ENCODE assay signal across 23 mouse cellular contexts in the genomic region with DNA sequence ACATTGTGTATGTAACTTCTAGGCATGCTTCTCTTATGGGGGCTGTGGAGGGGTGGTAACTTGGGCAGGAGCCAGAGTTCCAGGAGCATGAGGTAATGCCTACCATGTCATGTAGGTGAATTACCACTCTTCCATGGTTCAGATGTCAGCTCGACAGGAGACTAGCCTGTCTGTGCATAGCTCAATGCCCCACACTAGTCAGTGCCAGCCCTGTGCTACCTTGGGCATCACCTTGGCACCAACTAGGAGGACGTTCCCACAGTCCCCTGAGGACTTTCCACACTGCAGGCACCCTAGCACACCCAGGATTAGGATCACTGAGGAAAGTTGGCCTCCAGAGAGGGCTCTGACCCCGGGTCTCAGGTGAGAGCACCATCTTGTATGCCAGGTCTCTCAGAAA.
DNase-seq lines count a peak whose midpoint lies in the region; ATAC-seq and TF ChIP-seq lines count a peak whose summit lies in the region.
"Had no signal": no experiment of that assay in that cellular context is flagged by ENCODE, and none has a peak within 500 bp of the region (broad histone marks: within the 10 kb centered on the region; RNA-seq: fewer than 3 reads in every experiment).

No protein-coding gene starts in this region.

- WGBS in heart, embryonic 15.5 days: 50% methylated on average over 3 of the region's 3 CpGs
- WGBS in lung, embryonic 14.5 days: 62% methylated on average over 3 of the region's 3 CpGs

- no peaks in the 10 kb centered on the region for H3K9me3 ChIP-seq in heart, embryonic 15.5 days (replicated peaks)
- H3K9me3 ChIP-seq in lung, embryonic 14.5 days (ENCODE audit: low read depth, low read length): no peaks in the 10 kb centered on the region
- H3K9me3 ChIP-seq: embryonic facial prominence, embryonic 12.5 days; embryonic facial prominence, embryonic 15.5 days; forebrain, embryonic 10.5 days; forebrain, embryonic 12.5 days had no signal

- H3K4me2 ChIP-seq in heart, embryonic 15.5 days: no peak overlapping the region
- H3K4me2 ChIP-seq in lung, embryonic 14.5 days: no peak overlapping the region
- H3K4me2 ChIP-seq: embryonic facial prominence, embryonic 12.5 days; embryonic facial prominence, embryonic 15.5 days; forebrain, embryonic 12.5 days had no signal

- TF ChIP-seq CTCF in lung, embryonic 14.5 days (IDR thresholded peaks at IDR 0.05; ENCODE audit: low read depth): no peak

- no peaks in the 10 kb centered on the region for H3K4me1 ChIP-seq in heart, embryonic 15.5 days (replicated peaks)
- no peaks in the 10 kb centered on the region for H3K4me1 ChIP-seq in lung, embryonic 14.5 days (ENCODE audit: insufficient read depth)
- H3K4me1 ChIP-seq: embryonic facial prominence, embryonic 12.5 days; embryonic facial prominence, embryonic 15.5 days; forebrain, embryonic 10.5 days; forebrain, embryonic 12.5 days had no signal

- DNase-seq in heart, adult 18-20 months: no peak
- DNase-seq in lung, embryonic 14.5 days: no peak
- DNase-seq in lung, postnatal 14 days: no peak
- peak; percentile 42 for DNase-seq in testis, postnatal 10 days (ENCODE audit: low spot score)
- DNase-seq in testis, postnatal 14 days (ENCODE audit: low spot score): no peak
- DNase-seq: adrenal gland, adult 2 months; adrenal gland, postnatal 10 days; adrenal gland, postnatal 25 days; cerebellum, adult 11 months; cerebellum, adult 18-20 months; cerebellum, adult 8-10 months; cerebellum, adult 9-11 months; cerebellum, postnatal 14 days; cerebellum, postnatal 36 days; embryo, embryonic 11 days had no signal

- H3K4me3 ChIP-seq in heart, embryonic 15.5 days: no peak overlapping the region
- H3K4me3 ChIP-seq in lung, embryonic 14.5 days (ENCODE audit: low read depth, low read length): no peak overlapping the region
- H3K4me3 ChIP-seq: embryonic facial prominence, embryonic 12.5 days; embryonic facial prominence, embryonic 15.5 days; erythroblast, embryonic 14.5 days; forebrain, embryonic 10.5 days; forebrain, embryonic 12.5 days had no signal

- ATAC-seq in heart, embryonic 15.5 days (replicated peaks; ENCODE audit: insufficient number of reproducible peaks, insufficient read depth, low FRiP score, low read depth): 0 out of 2 replicates have a peak, but pooled peaks have one; percentile 10
- peak; percentile 28; the same call in 1 of the 2 replicates for ATAC-seq in lung, embryonic 14.5 days (ENCODE audit: insufficient read depth)
- ATAC-seq: forebrain, embryonic 14.5 days; forebrain, embryonic 16.5 days had no signal

- no peaks in the 10 kb centered on the region for H3K36me3 ChIP-seq in heart, embryonic 15.5 days
- no peaks in the 10 kb centered on the region for H3K36me3 ChIP-seq in lung, embryonic 14.5 days (ENCODE audit: insufficient read depth)
- H3K36me3 ChIP-seq: embryonic facial prominence, embryonic 12.5 days; embryonic facial prominence, embryonic 15.5 days; forebrain, embryonic 10.5 days; forebrain, embryonic 12.5 days had no signal

- no peak overlapping the region for H3K9ac ChIP-seq in heart, embryonic 15.5 days
- H3K9ac ChIP-seq in lung, embryonic 14.5 days: no peak overlapping the region
- H3K9ac ChIP-seq: embryonic facial prominence, embryonic 12.5 days; embryonic facial prominence, embryonic 15.5 days; forebrain, embryonic 12.5 days had no signal

- H3K27me3 ChIP-seq in heart, embryonic 15.5 days: no peaks in the 10 kb centered on the region
- no peaks in the 10 kb centered on the region for H3K27me3 ChIP-seq in lung, embryonic 14.5 days (ENCODE audit: insufficient read depth, low read length)
- H3K27me3 ChIP-seq: embryonic facial prominence, embryonic 12.5 days; embryonic facial prominence, embryonic 15.5 days; forebrain, embryonic 12.5 days had no signal

- H3K27ac ChIP-seq in heart, embryonic 15.5 days: no peak overlapping the region
- H3K27ac ChIP-seq in lung, embryonic 14.5 days (ENCODE audit: low read depth): no peak overlapping the region
- H3K27ac ChIP-seq: embryonic facial prominence, embryonic 12.5 days; embryonic facial prominence, embryonic 15.5 days; forebrain, embryonic 10.5 days; forebrain, embryonic 12.5 days had no signal
